Mouse (Mus musculus) limb, embryonic 13.5 days (tissue): ENCODE measurements around the gene Gm17584. TPM values are rescaled to one million over a fixed set of nuclear protein-coding genes. Genes with fewer than 3 reads are reported as not detected.
"Not testable (repeated sequence)": the region's sequence is repeated elsewhere in the genome, so short reads cannot be mapped to it uniquely, and the experiment has no call there.

Experiments
- ATAC-seq: fragments of 200-750 bp; cut with Nextera tagmentation; 2 replicates; pipeline ENCODE4 v1.8.0; 2017; ENCODE audit warnings: low read depth, moderate number of reproducible peaks, moderate TSS enrichment; ENCODE audit not compliant: low FRiP score
- H3K27ac ChIP-seq: fragments of 300-500 bp; sonication (generic); 2 replicates; pipeline ENCODE4 v1.5.1; 2015; ENCODE audit warnings: inconsistent platforms, mild to moderate bottlenecking, moderate library complexity
- H3K27me3 ChIP-seq: fragments of 300-500 bp; sonication (generic); 2 replicates; pipeline ENCODE4 v1.6.1; 2015; ENCODE audit warnings: mild to moderate bottlenecking, inconsistent platforms
- H3K36me3 ChIP-seq: fragments of 300-500 bp; sonication (generic); 2 replicates; pipeline ENCODE4 v1.6.1; 2015; ENCODE audit warnings: inconsistent platforms, mild to moderate bottlenecking, moderate library complexity
- H3K4me1 ChIP-seq: fragments of 300-500 bp; sonication (generic); 2 replicates; pipeline ENCODE4 v1.6.1; 2015; ENCODE audit warnings: inconsistent platforms
- H3K4me2 ChIP-seq: fragments of 300-500 bp; sonication (generic); replicated peaks from 2 replicates; pipeline ENCODE4 v1.6.1; 2015; ENCODE audit warnings: inconsistent platforms, mild to moderate bottlenecking, moderate library complexity
- H3K4me3 ChIP-seq: fragments of 300-500 bp; sonication (generic); 2 replicates; pipeline ENCODE4 v1.5.1; 2015; ENCODE audit warnings: moderate library complexity, mild to moderate bottlenecking, inconsistent platforms
- H3K9ac ChIP-seq: fragments of 300-500 bp; sonication (generic); 2 replicates; pipeline ENCODE4 v1.6.1; 2015; ENCODE audit warnings: mild to moderate bottlenecking, inconsistent platforms
- H3K9me3 ChIP-seq: fragments of 300-500 bp; sonication (generic); 2 replicates; pipeline ENCODE4 v1.6.1; 2016; ENCODE audit warnings: inconsistent platforms
- WGBS: fragments of 180-500 bp; shearing (Covaris S2); methylation state at CpG from one replicate; pipeline ENCODE4 v1.1.7; 2015; 5-methylcytosine and 5-hydroxymethylcytosine counted together
- polyA plus RNA-seq: library from polyadenylated mRNA; unstranded; fragments of >200 nt; fragmentation: Nextera tagmentation; extraction: Ambion mirVana; gene quantifications from 2 replicates; pipeline ENCODE4 v1.2.1, GENCODE M21; 2015

Gene Gm17584
- polyA plus RNA-seq, result not detected in 2 replicates

- not testable (repeated sequence) for H3K9me3 ChIP-seq, H3K27ac ChIP-seq, ATAC-seq, H3K9ac ChIP-seq, H3K27me3 ChIP-seq, H3K4me2 ChIP-seq, H3K4me3 ChIP-seq, H3K36me3 ChIP-seq, H3K4me1 ChIP-seq
- WGBS, result no CpG with 5 or more reads among the region's 4 CpGs
Measured at GRCm38 (mm10) chrX:124500263-124500662, at the start of gene Gm17584. Gene Gm17584 (plus strand): TSS chrX:124500563.

Other genes starting within 250 kb of the Gm17584 start
- not detected in 2 replicates for gene Gm17469, start 129.3 kb downstream of the Gm17584 start, polyA plus RNA-seq